Mouse (Mus musculus) spleen, postnatal 4 days (tissue): ENCODE measurements around the gene Thoc7.
A peak's percentile ranks its signal among the peaks of the same experiment; 100 is the strongest.
"Not testable (repeated sequence)": the region's sequence is repeated elsewhere in the genome, so short reads cannot be mapped to it uniquely, and the experiment has no call there.

Source experiments
- DNase-seq, 2 experiments: peaks; one replicate each; pipeline ENCODE4 v3.0.0; 2022; ENCODE audit warnings: low spot score in 2 of 2

Gene Thoc7

GRCm38 (mm10) chr14:13961401-13962112, at the start of gene Thoc7, which contains the start of gene Atxn7:
Gene Thoc7 (minus strand): TSS chr14:13961852.
Gene Atxn7 (plus strand): TSS chr14:13961440.
- peak; percentile 57 to 84 for DNase-seq

DNA sequence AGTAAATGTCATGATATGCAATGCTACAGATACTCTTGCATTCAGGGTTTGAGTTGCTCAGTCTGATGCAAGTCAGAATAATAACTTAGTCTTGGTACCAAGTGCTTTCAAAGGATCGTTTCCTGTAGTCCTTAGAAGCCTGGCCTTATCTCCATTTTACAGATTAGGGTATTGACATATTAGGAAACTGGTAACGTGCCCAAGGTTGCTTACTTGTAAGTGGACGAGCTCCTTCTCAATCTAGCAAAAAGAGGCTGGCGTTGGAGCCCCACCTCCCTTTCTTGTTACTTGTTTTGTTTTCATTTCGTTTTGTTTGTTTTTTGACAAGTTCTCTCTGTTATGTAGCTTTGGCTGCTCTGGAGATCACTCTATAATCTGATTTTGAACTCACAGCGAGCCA, 48.1 kb upstream of the Thoc7 start:
- DNase-seq = no peak

DNA sequence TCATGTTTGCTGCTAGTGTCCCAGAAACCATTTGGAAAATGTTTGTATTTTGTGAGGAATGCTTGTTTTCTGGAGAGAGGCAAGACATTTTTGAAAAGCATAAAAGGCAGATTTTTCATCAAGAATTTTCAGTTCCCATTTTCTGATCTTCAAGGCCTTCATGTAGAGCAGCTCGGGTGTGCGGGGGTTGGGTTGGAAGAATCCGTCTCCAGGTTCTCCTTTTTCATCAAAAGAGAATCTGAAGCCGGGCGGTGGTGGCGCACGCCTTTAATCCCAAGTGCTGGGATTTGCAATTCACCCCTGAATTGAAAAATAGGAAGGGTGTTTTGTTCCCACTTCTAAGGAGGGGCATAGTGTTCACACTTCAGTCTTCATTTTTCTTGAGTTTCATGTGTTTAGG, 41.1 kb upstream of the Thoc7 start:
- no peak for DNase-seq

DNA sequence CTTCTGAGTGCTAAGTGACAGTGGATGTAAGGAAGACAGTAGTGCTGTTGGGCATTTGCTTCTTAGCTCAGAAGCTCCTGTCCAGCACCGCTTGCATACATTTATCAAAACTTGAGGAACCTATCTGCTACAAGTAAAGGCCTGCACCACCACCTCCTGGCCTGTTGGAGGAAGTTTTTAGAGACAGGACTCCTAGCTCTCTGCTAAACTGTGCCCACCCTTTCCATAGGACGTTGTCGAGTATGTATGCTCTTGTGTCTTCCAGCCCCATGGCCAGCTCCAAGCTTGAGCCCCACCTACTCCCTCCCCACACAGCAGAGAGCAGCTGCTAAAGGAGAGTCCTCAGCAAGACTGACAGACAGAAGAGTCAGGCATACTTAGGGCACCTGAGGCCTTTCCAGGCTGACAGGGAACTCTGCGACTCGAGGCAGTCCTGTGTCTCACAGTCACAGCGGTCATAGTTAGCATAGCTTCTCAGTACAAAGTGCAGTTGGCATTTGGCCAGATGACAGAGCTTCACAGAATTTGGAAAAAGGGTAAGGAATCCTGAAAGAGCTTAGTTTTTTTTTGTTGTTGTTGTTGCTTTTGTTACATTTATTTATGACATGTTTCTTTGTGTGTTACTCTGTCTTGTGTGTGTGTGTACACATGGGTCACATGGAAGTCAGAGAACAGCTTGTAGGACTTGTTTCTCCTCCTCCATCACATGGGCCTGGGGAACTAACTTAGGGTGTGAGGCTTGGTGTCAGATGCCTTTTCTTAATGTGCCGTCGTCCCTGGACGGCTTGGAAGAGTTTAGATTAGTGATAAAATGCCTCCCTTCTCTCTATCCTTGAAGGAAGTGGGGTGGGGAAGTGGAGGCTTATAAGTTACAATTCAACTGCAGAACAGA, 33.8 kb upstream of the Thoc7 start:
- no peak for DNase-seq

DNA sequence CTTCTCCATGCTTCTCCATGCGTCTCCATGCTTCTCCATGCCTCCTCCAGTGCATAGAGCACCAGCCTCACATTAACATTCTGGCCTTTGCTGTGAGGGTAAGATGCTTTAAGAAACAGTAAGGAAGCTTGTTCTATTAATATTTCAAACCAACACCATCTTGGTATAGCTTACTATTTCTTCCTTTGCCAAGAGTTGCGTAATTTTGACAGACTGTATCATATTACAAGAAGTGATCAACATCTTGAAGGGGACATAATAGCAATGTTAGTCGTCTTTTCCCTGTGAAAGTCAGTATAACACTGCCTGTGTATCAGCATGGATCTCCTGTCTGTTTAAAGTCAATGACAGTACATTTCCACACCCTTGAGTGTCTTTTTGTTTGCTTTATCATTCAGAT, 29.1 kb upstream of the Thoc7 start:
- DNase-seq = no peak

DNA sequence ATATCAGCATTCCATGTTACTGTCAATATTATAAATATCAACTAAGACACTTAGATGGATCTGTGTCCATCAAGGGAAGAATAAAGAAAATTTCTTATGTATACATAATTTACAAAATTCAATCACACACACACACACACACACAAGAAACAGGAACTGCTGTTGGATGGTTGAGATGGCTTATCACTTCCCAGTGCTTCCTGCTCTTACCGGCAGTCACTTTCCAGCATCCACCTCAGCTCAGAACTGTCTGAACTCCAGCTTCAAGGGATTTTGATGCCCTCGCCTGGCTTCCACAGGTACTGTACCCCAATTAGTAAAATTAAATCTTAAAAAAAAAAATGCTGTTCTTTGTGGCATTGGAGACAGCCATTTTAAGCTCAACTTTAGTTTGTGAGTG, 26.7 kb upstream of the Thoc7 start:
- DNase-seq = no peak

DNA sequence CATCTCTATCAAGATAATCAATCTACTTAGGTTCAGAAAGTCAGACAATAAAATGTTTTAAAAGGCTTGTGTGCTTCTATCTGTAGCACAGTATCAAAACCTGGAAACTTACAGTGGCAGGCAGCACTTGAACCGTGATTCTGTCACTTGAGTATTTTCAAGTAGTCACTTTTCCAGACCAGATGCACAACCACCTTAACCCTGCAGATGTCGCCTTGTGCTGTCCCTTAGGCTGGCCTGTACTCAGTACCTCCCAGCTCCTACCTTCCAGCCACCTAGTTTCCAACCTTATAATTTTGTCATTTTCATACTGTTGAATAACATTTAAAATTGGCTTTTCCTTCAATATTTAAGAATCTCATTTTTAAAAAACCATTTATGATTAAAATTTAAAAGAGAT, 20.5 kb upstream of the Thoc7 start:
- no peak for DNase-seq

DNA sequence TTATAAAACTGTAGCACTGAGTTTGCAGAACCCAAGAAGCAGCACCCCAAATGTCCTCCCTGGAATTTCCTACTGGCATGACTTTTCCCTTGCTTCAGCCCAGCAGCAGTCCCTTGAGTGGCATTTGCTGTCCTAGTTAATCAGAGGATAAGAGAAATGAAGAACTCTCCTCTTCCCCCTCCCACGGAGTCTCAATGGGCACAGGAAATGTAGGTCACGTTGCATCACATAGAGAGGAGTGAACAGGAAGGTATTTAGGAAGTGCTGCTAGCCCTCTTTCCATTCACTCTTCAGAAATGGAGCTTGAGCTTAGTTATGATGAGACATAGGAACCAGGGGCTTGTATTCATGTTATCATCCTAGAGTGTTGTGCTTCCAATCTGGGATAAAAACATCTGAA, 19.6 kb upstream of the Thoc7 start:
- no peak for DNase-seq

DNA sequence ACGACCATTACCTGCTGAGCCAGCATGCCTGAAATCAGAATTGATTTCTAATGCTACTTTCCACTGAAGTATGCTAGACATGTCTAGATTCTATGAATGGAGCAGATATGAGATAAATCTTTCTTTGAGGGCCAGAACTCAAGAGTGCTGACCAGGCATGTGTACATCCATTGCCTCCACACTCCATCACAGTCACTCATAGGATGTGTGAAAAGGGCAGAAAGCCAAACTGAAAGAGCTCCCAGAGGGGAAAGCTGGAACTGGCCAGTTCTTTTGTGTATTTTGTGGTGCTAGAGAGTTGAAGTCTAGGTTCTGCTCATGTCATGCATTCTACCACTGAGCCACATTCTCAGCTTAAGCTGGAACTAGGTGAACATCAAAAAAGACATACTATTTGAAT, 15.8 kb upstream of the Thoc7 start:
- DNase-seq = no peak

DNA sequence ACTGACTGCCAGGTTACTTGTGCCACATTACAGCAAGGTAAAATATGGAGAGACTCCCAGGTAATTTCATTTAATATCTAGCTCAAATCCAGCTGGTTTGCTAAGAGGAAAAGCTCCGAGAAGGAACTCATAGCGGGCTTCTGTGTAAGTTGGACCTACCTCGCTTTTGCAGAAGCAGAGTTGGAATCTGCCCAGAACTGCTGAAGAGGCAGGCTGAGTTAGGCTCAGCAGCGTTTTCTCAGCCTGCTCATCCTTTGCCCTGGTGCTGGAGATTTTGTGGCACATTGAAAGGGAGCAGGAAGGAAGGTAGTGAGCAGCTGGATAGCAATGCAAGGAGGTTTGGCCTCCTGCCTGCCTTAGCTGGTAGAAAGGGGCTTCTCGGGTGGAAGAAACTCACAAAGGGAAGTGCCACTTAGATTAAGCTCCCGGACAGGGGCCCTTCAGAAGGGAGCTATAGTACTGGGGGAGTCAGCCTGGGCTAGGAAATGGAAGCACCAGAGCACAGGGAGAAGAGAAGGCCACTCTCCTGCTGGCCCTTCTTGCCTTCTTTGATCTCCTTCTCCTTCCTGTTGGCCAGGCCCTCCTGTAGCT, 10.1 kb upstream of the Thoc7 start:
- no peak for DNase-seq

DNA sequence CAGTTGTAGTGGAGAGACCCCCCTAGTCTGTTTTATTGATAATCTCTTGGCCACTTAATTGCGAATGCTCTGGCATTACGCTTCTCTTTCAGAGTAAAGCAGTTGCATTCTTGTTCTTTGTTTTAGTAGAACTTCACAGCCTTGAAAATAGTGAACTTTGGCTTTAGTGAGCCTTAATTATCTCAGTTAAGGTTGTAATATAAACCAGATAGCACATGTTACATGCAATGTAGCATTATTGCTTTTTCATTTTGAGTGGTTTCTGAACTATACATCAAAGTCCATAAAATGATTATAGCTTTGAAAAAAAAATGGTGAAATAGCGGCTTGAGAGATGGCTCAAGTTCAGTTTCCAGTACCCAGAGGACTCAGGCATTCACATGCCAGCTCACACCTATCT, 8.9 kb upstream of the Thoc7 start:
- no peak for DNase-seq

DNA sequence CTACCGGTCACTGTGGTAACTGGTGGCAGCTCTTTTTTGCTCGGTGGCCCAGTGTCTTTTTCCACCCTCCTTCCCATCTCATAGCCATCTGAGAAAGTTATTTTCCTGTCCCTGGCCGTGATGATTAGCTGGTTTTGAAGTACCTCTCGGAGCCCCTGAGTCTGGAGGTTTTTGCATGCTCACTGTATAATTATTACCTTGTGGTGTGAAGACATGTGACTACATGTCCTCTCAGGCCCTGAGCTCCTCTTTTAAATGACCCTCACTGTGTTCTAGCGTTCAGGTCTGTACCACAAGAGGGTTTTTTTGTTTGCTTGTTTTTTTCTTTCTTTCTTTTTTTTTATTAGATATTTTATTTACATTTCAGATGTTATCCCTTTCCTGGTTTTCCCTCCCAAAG, 6.8 kb upstream of the Thoc7 start:
- DNase-seq = no peak

GRCm38 (mm10) chr14:13967607-13968006, 6.0 kb upstream of the Thoc7 start:
- no peak for DNase-seq

DNA sequence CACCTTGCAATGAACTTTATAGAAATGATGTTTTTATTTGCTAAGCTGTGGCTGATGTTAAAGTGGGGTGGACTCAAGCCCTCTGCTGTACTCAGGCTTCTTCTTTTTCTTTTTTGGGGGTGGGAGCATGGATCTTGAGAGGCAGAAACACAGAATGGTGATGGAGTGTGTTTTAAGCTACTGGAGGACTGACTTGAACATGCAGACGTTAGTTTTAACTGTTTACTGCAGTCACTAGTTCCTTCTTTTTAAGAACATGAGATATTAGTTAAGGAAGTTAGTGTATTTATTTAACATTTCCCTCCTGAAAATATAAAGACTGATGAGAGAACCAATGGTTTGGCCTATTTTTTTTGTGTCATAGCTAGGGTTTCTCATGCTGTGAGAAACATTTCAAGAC, 1.9 kb upstream of the Thoc7 start:
- DNase-seq = no peak

DNA sequence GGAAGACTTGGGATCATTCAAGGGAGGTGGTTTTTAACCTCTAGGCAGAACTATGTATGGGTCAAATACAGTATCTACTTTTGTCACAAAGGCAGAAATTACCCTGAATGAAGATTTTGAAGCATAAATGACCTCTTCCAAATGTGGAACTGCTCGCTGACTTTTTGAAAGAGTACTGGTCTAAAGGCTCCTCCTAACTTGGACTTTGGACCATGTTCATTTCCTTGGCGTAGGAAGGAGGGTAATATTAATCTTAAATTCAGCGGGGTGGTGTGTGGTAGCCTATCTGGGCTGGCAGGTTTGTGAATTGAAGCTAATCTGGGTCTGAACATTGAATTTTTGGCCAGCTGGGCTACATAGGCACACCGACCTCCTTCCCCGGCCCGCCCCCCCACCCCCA, 824 bp upstream of the Thoc7 start:
- DNase-seq = no peak

DNA sequence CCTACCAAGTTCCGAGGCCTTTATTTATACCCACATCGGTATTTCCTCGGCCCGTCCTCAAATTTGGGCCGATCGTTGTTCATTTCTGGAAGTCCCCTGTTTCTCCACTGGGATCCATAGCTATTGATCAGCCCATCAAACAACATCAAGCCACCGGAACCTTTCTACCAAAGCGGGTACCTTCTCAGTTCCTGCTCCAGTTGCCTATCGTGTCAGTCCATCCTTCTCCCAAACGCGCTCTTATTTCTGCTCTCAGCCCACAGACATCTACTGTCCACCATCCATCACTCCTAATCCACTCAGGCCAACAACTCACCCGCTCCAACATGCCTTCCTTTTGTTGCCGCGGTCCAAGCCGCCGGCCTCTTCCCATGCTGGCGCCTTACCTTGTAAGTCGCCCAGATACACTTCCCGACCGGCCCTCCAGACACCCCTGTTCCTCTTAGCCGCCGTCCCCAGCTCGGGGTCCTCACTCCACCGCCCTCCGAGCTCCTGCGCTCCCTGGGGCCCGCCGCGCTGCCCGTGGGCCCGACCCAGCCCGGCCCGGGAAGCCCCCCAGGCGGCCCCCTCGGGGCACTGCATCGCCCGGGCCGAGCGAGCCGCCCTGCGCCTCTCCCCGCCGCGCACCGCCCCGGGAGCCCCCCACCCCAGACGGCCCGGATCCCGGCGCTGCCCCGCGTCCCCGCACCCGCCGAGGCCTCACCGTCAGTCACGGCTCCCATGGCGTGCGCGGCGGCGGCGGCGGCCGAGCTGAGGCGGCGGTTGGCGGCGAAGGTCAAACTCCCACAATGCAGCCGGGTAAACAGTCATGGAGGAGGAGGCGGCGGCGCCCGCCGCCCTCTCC, 948 bp downstream of the Thoc7 start:
- peak; percentile 66 to 86 for DNase-seq

GRCm38 (mm10) chr14:13960079-13960478, 1.6 kb downstream of the Thoc7 start:
- DNase-seq = peak; percentile 48 to 75

DNA sequence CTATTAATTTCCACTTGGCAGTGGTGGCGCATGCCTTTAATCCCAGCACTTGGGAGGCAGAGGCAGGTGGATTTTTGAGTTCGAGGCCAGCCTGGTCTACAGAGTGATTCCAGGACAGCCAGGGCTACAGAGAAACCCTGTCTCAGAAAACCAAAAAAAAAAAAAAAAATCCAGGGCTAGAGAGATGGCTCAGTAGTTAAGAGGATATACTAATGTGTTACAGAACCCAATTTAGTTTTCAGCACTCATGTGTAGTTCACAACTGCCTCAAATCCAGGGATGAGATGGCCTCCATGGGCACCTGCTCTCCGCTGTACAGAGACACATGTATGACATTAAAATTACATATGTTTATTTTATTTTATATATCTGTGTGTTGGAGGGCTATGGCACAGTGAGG, 9.5 kb downstream of the Thoc7 start:
- DNase-seq = not testable (repeated sequence)

DNA sequence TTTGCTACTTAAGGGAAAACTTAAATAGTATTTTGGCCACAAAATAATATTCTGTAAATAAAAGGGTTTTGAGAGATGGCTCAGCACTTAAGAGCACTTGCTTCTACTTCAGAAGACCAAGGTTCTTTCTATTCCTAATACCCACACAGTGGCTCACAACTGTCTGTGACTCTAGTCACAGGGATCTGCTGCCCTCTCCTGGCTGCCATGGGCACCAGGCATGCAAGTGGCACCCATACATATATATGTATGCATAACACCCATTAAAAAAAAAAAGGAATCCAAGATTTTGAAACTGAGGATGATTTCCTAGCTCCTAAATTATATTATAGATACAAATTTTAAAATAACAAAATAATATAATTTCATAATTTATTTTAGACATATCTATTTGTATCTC, 11.3 kb downstream of the Thoc7 start:
- peak; percentile 36 to 68 for DNase-seq

GRCm38 (mm10) chr14:13948345-13948744, 13.3 kb downstream of the Thoc7 start:
- DNase-seq = no peak

DNA sequence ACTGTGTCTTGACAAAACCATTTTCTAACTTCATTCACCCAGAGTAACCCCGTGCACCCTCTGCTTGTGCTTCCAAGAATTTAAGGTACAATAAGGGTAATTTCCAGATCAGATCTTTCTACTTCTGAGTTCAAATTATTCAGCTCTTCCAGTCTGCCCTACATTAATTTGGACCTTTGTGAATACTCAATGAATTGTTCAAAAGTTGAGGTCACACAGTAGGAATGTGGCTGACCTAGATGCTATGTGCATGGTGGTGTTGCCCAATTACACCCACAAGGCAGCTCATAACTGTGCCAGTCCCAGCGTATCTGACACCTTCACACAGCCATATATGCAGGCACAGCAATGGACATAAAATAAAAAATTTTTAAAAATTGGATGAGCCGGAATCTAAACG, 17.0 kb downstream of the Thoc7 start:
- no peak for DNase-seq

DNA sequence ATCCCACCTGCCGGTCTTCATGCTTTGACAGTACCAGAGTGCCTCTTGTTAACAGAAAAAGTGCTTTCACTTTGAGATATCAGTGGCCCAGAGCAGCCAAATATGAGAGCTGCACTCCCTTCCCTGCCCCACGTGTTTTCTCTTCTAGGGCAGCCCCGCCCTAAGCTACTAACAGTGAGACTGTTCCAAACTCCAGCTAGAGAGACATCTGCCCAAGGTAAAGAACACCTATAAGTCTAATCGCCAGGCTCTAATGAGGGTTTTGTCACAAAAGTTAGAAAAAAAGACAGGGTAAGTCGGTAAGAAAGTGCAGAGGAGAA, 27.6 kb downstream of the Thoc7 start:
- DNase-seq = no peak
